In the genomic region with DNA sequence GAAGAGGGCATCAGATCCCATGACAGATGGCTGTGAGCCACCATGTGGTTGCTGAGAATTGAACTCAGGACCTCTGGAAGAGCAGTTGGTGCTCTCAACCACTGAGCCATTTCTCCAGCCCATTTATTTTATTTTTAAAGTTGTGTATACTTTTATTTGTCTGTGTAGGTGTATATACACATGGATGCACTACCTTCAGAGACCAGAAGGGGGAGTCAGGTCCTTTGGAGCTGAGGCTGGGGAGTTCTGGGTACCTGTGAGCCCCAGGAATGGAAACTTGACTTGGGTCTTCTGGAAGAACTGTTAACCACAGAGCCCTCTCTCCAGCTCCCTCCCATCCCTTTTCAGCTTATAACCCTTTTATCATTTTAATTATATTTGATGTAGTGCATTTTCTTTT, we compare ENCODE assay signal across 21 mouse cellular contexts.
DNase-seq lines count a peak whose midpoint lies in the region; ATAC-seq and TF ChIP-seq lines count a peak whose summit lies in the region.
"Had no signal": no experiment of that assay in that cellular context is flagged by ENCODE, and none has a peak within 500 bp of the region (broad histone marks: within the 10 kb centered on the region; RNA-seq: fewer than 3 reads in every experiment).

No protein-coding gene starts in this region.

- DNase-seq in gastrocnemius, adult 2 months = no peak
- DNase-seq in gastrocnemius, adult 8-10 months (ENCODE audit: low spot score in 2 of 2) = no peak
- DNase-seq in liver, embryonic 14.5 days (ENCODE audit: low read depth in 3 of 3, low spot score in 3 of 3) = no peak
- DNase-seq in B cell, adult 2 months = peak; percentile 5 to 6
- DNase-seq in ZHBTc4 (ENCODE audit: low read depth, low spot score) = peak; percentile 57
- DNase-seq in frontal cortex, postnatal 36 days (ENCODE audit: low spot score in 2 of 2) = no peak
- DNase-seq: cerebellum, adult 9-11 months; heart, postnatal 4 days; kidney, adult 18-20 months; kidney, postnatal 10 days; lung, postnatal 14 days; midbrain, embryonic 14.5 days; right cerebral cortex, postnatal 25 days had no signal

- ATAC-seq in liver, embryonic 14.5 days (ENCODE audit: insufficient read depth) = no peak
- ATAC-seq in liver, embryonic 12.5 days = no peak
- no peak for ATAC-seq in CD4-positive, CD25-positive, alpha-beta regulatory T cell, adult 4 months
- ATAC-seq: forebrain, embryonic 15.5 days had no signal

- no peak overlapping the region for H3K9ac ChIP-seq in liver, embryonic 14.5 days (replicated peaks)
- no peak overlapping the region for H3K9ac ChIP-seq in liver, embryonic 12.5 days
- H3K9ac ChIP-seq: embryonic facial prominence, embryonic 13.5 days; forebrain, embryonic 15.5 days; hindbrain, embryonic 15.5 days had no signal

- H3K4me3 ChIP-seq in gastrocnemius, adult 2 months = no peak overlapping the region
- H3K4me3 ChIP-seq in liver, embryonic 14.5 days (ENCODE audit: insufficient read depth in 1 of 2, low read depth in 2 of 2, low read length in 2 of 2) = no peak overlapping the region
- no peak overlapping the region for H3K4me3 ChIP-seq in liver, embryonic 12.5 days
- H3K4me3 ChIP-seq: embryonic facial prominence, embryonic 13.5 days; forebrain, embryonic 15.5 days; hindbrain, embryonic 15.5 days; limb, embryonic 10.5 days; megakaryocyte, embryonic 14.5 days had no signal

- H3K4me2 ChIP-seq in liver, embryonic 14.5 days (ENCODE audit: low read depth) = no peak overlapping the region
- H3K4me2 ChIP-seq in liver, embryonic 12.5 days = no peak overlapping the region
- H3K4me2 ChIP-seq: embryonic facial prominence, embryonic 13.5 days; forebrain, embryonic 15.5 days; hindbrain, embryonic 15.5 days; liver, embryonic 11.5 days had no signal

- no peaks in the 10 kb centered on the region for H3K9me3 ChIP-seq in liver, embryonic 14.5 days (ENCODE audit: control insufficient read depth, low read length)
- no peaks in the 10 kb centered on the region for H3K9me3 ChIP-seq in liver, embryonic 12.5 days (replicated peaks)
- H3K9me3 ChIP-seq: embryonic facial prominence, embryonic 13.5 days; forebrain, embryonic 15.5 days; hindbrain, embryonic 15.5 days; limb, embryonic 10.5 days had no signal

- no peaks in the 10 kb centered on the region for H3K4me1 ChIP-seq in liver, embryonic 14.5 days (replicated peaks; ENCODE audit: control insufficient read depth in 2 of 2, insufficient read depth in 2 of 2, low read length in 1 of 2)
- H3K4me1 ChIP-seq in liver, embryonic 12.5 days = no peaks in the 10 kb centered on the region
- H3K4me1 ChIP-seq: megakaryocyte, embryonic 14.5 days had no signal

- TF ChIP-seq CTCF in gastrocnemius, adult 2 months (IDR thresholded peaks at IDR 0.05) = peak; percentile 12; the same call in 1 of the 2 replicates
- TF ChIP-seq CTCF in liver, embryonic 14.5 days (IDR thresholded peaks at IDR 0.05; ENCODE audit: low read depth) = peak; percentile 31; the same call in 1 of the 2 replicates

- TF ChIP-seq EP300 in liver, embryonic 14.5 days (IDR thresholded peaks at IDR 0.05; ENCODE audit: low read depth) = no peak

- no peak overlapping the region for H3K27ac ChIP-seq in gastrocnemius, adult 2 months
- H3K27ac ChIP-seq in liver, embryonic 14.5 days = no peak overlapping the region
- H3K27ac ChIP-seq in liver, embryonic 12.5 days = no peak overlapping the region
- H3K27ac ChIP-seq: embryonic facial prominence, embryonic 13.5 days; forebrain, embryonic 15.5 days; hindbrain, embryonic 15.5 days; limb, embryonic 10.5 days had no signal

- no peaks in the 10 kb centered on the region for H3K27me3 ChIP-seq in liver, embryonic 14.5 days (ENCODE audit: control insufficient read depth, insufficient read depth, low read length)
- no peaks in the 10 kb centered on the region for H3K27me3 ChIP-seq in liver, embryonic 12.5 days (replicated peaks)
- H3K27me3 ChIP-seq: embryonic facial prominence, embryonic 13.5 days; forebrain, embryonic 15.5 days; hindbrain, embryonic 15.5 days; megakaryocyte, embryonic 14.5 days had no signal

- H3K36me3 ChIP-seq in liver, embryonic 14.5 days (replicated peaks; ENCODE audit: control insufficient read depth, insufficient read depth, low read depth) = no peaks in the 10 kb centered on the region
- peaks cover 8% of the 10 kb centered on the region; the same call in 1 of the 2 replicates for H3K36me3 ChIP-seq in liver, embryonic 12.5 days

- intact Hi-C loops in gastrocnemius, adult 2 months (cut with DNase I) = no loop called here

Comparison
In these comparisons a context has a peak if more than half of its experiments do, and no peak if none do; other contexts are left out.
1. DNase-seq: peak in B cell, adult 2 months (2 of 2) and ZHBTc4 (single experiment); none in gastrocnemius, adult 2 months (single experiment), gastrocnemius, adult 8-10 months (0 of 2), liver, embryonic 14.5 days (0 of 3) and frontal cortex, postnatal 36 days (0 of 2).